Mouse (Mus musculus): Measurements from ENCODE around the gene Kdm5a. TPM values are rescaled to one million over a fixed set of nuclear protein-coding genes. Genes with fewer than 3 reads are reported as not detected.

Gene Kdm5a
- polyA plus RNA-seq, 1 experiment from 2014 or later: 62.1 TPM

DNA sequence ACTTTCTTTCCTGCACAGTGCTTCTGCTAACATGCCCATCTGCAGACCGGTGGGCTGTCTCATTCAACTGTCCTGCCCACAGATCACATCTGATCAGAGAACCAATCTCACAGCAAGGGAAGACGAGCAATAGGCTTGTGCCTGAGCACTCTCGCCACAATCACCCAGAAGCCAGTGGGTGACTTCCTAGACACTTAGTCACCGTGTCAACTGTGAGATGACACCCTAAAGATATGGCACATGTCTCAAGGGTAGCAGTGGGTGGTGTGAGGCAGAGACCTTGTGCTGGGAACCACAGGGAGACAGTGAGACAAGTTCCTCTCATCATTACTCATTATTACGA, 89.2 kb downstream of the Kdm5a start:
- WGBS: 86% methylated on average over 5 of the region's 5 CpGs
- DNase-seq (ENCODE audit: low spot score, missing footprints): no peak
- no peak for ATAC-seq (ENCODE audit: low FRiP score)

GRCm38 (mm10) chr6:120453556-120453955, 89.6 kb downstream of the Kdm5a start:
- H3K27me3 ChIP-seq (ENCODE audit: control insufficient read depth, insufficient read depth, low read length): no peaks in the 10 kb centered on the region
- H3K4me3 ChIP-seq (ENCODE audit: low read depth, low read length): no peak overlapping the region
- no peaks in the 10 kb centered on the region for H3K9me3 ChIP-seq (ENCODE audit: control insufficient read depth, low read length)
- no peaks in the 10 kb centered on the region for H3K4me1 ChIP-seq (ENCODE audit: control insufficient read depth, insufficient read depth, low read length)
- no peak overlapping the region for H3K27ac ChIP-seq (ENCODE audit: low read depth, low read length)
- no peak for DNase-seq (ENCODE audit: low spot score, missing footprints)
- H3K4me2 ChIP-seq: no peak overlapping the region
- ATAC-seq (ENCODE audit: low FRiP score): no peak
- WGBS: 89% methylated on average over 3 of the region's 3 CpGs
- H3K36me3 ChIP-seq (ENCODE audit: control insufficient read depth, insufficient read depth, low read length): no peaks in the 10 kb centered on the region
- no peak overlapping the region for H3K9ac ChIP-seq (ENCODE audit: low read length)

More for the DNA sequence above, 89.2 kb downstream of the Kdm5a start:
- no peak overlapping the region for H3K4me3 ChIP-seq (ENCODE audit: low read depth, low read length)
- no peak overlapping the region for H3K9ac ChIP-seq (ENCODE audit: low read length)
- H3K27me3 ChIP-seq (ENCODE audit: control insufficient read depth, insufficient read depth, low read length): no peaks in the 10 kb centered on the region
- H3K4me2 ChIP-seq: no peak overlapping the region
- no peaks in the 10 kb centered on the region for H3K9me3 ChIP-seq (ENCODE audit: control insufficient read depth, low read length)
- no peaks in the 10 kb centered on the region for H3K4me1 ChIP-seq (ENCODE audit: control insufficient read depth, insufficient read depth, low read length)
- no peaks in the 10 kb centered on the region for H3K36me3 ChIP-seq (ENCODE audit: control insufficient read depth, insufficient read depth, low read length)
- no peak overlapping the region for H3K27ac ChIP-seq (ENCODE audit: low read depth, low read length)

- Histone ChIP-seq H3K36me3 (ENCODE audit: control insufficient read depth, insufficient read depth, low read length) (no peaks in the 10 kb centered on the region), H3K4me1 (ENCODE audit: control insufficient read depth, insufficient read depth, low read length) (no peaks in the 10 kb centered on the region), H3K27ac (ENCODE audit: low read depth, low read length) (no peak overlapping the region), H3K4me3 (ENCODE audit: low read depth, low read length) (no peak overlapping the region), H3K9me3 (ENCODE audit: control insufficient read depth, low read length) (no peaks in the 10 kb centered on the region), H3K9ac (ENCODE audit: low read length) (no peak overlapping the region), H3K27me3 (ENCODE audit: control insufficient read depth, insufficient read depth, low read length) (no peaks in the 10 kb centered on the region), H3K4me2 (no peak overlapping the region)
- DNase-seq (ENCODE audit: low spot score, missing footprints) (no peak), ATAC-seq (ENCODE audit: low FRiP score) (no peak)
- WGBS: 71% methylated on average over 11 of the region's 11 CpGs
These were observed 90.7 kb downstream of the Kdm5a start for GRCm38 (mm10) chr6:120454627-120455077.

DNA sequence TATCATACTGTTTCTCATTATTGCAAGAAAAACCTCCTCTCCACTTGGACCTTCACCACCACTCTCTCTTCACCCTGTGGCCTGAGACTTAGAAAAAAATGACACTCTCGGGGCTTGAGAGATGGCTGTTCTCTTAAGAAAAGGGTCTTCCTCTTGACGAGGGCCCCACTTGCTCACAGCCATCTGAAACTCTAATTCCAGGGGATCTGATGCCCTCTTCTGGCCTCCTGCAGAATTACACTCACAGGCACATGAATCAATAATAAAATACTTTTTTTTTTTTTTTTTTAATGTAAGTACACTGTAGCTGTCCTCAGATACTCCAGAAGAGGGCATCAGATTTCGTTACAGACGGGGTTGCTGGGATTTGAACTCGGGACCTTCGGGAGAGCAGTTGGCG, 93.2 kb downstream of the Kdm5a start:
- Histone ChIP-seq H3K9ac (ENCODE audit: low read length) (no peak overlapping the region), H3K36me3 (ENCODE audit: control insufficient read depth, insufficient read depth, low read length) (no peaks in the 10 kb centered on the region), H3K27ac (ENCODE audit: low read depth, low read length) (no peak overlapping the region), H3K4me3 (ENCODE audit: low read depth, low read length) (no peak overlapping the region), H3K9me3 (ENCODE audit: control insufficient read depth, low read length) (no peaks in the 10 kb centered on the region), H3K27me3 (ENCODE audit: control insufficient read depth, insufficient read depth, low read length) (peaks cover 4% of the 10 kb centered on the region; the same call in 1 of the 2 replicates), H3K4me2 (no peak overlapping the region), H3K4me1 (ENCODE audit: control insufficient read depth, insufficient read depth, low read length) (no peaks in the 10 kb centered on the region)
- WGBS: 66% methylated on average over 7 of the region's 7 CpGs
- no peak for ATAC-seq (ENCODE audit: low FRiP score)
- no peak for DNase-seq (ENCODE audit: low spot score, missing footprints)

- ATAC-seq (ENCODE audit: low FRiP score): no peak
These were observed 93.8 kb downstream of the Kdm5a start for GRCm38 (mm10) chr6:120457751-120458150.

GRCm38 (mm10) chr6:120461217-120461616, 97.3 kb downstream of the Kdm5a start:
- Histone ChIP-seq H3K4me2 (no peak overlapping the region), H3K27me3 (ENCODE audit: control insufficient read depth, insufficient read depth, low read length) (peaks cover 27% of the 10 kb centered on the region), H3K4me1 (ENCODE audit: control insufficient read depth, insufficient read depth, low read length) (peaks cover 8% of the 10 kb centered on the region)

More at GRCm38 (mm10) chr6:120457751-120458150, 93.8 kb downstream of the Kdm5a start:
- H3K4me1 ChIP-seq (ENCODE audit: control insufficient read depth, insufficient read depth, low read length): no peaks in the 10 kb centered on the region
- no peak overlapping the region for H3K9ac ChIP-seq (ENCODE audit: low read length)
- no peak overlapping the region for H3K27ac ChIP-seq (ENCODE audit: low read depth, low read length)
- H3K27me3 ChIP-seq (ENCODE audit: control insufficient read depth, insufficient read depth, low read length): peaks cover 9% of the 10 kb centered on the region; the same call in 1 of the 2 replicates
- H3K9me3 ChIP-seq (ENCODE audit: control insufficient read depth, low read length): no peaks in the 10 kb centered on the region
- no peak for DNase-seq (ENCODE audit: low spot score, missing footprints)
- H3K4me3 ChIP-seq (ENCODE audit: low read depth, low read length): no peak overlapping the region
- no peaks in the 10 kb centered on the region for H3K36me3 ChIP-seq (ENCODE audit: control insufficient read depth, insufficient read depth, low read length)
- H3K4me2 ChIP-seq: no peak overlapping the region
- WGBS: 92% methylated on average over 5 of the region's 5 CpGs

GRCm38 (mm10) chr6:120462251-120462650, 98.3 kb downstream of the Kdm5a start:
- Histone ChIP-seq H3K27ac (ENCODE audit: low read depth, low read length) (no peak overlapping the region), H3K9me3 (ENCODE audit: control insufficient read depth, low read length) (no peaks in the 10 kb centered on the region), H3K4me3 (ENCODE audit: low read depth, low read length) (no peak overlapping the region), H3K4me2 (no peak overlapping the region), H3K36me3 (ENCODE audit: control insufficient read depth, insufficient read depth, low read length) (no peaks in the 10 kb centered on the region), H3K27me3 (ENCODE audit: control insufficient read depth, insufficient read depth, low read length) (peaks cover 27% of the 10 kb centered on the region), H3K9ac (ENCODE audit: low read length) (no peak overlapping the region), H3K4me1 (ENCODE audit: control insufficient read depth, insufficient read depth, low read length) (peaks cover 8% of the 10 kb centered on the region)
- ATAC-seq (ENCODE audit: low FRiP score) (no peak), DNase-seq (ENCODE audit: low spot score, missing footprints) (peak; percentile 90)
- 59% methylated on average over 6 of the region's 6 CpGs for WGBS

More at GRCm38 (mm10) chr6:120461217-120461616, 97.3 kb downstream of the Kdm5a start:
- H3K4me3 ChIP-seq (ENCODE audit: low read depth, low read length): no peak overlapping the region
- no peak overlapping the region for H3K9ac ChIP-seq (ENCODE audit: low read length)
- H3K9me3 ChIP-seq (ENCODE audit: control insufficient read depth, low read length): no peaks in the 10 kb centered on the region
- DNase-seq (ENCODE audit: low spot score, missing footprints) (no peak), ATAC-seq (ENCODE audit: low FRiP score) (no peak)
- H3K27ac ChIP-seq (ENCODE audit: low read depth, low read length): no peak overlapping the region
- no peaks in the 10 kb centered on the region for H3K36me3 ChIP-seq (ENCODE audit: control insufficient read depth, insufficient read depth, low read length)
- 61% methylated on average over 15 of the region's 15 CpGs for whole genome bisulfite sequencing

DNA sequence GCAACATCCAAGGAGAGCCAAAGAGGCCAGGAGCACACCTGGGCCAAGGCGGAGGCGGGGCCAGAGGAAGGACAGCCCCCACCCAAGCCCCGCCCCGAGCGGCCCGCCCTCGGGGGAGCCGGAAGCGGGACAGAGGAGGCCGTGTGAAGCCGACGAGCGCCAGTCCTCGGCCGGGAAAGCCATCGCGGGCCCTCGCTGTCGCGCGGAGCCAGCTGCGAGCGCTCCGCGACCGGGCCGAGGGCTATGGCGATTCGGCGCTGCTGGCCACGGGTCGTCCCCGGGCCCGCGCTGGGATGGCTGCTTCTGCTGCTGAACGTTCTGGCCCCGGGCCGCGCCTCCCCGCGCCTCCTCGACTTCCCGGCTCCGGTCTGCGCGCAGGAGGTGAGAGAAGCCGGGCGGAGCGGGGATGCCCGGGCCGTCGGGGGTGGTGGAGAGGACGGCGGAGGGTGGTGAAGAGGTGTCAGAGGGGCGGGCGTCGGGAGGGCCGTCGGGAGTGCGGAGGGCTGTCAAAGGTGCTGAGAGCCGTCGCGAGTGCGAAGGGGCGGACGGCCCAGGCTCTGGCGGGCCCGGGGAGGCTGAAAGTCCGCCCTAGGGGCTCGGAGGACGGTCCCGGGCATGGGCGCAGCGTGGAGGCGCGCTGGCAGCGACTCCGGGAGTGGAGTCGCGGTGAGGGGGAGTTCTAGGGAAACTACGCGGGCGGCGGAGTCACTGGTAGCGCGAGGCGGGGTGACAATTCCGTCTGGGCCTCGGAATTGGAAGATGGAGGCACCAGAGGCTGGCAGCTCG, 99.4 kb downstream of the Kdm5a start, which contains the start of gene Il17ra:
Gene Il17ra (plus strand): TSS at position 162 of the 786 bp plus-strand sequence.
- no peaks in the 10 kb centered on the region for H3K36me3 ChIP-seq (ENCODE audit: control insufficient read depth, insufficient read depth, low read length)
- ATAC-seq (ENCODE audit: low FRiP score): peak; percentile 84
- no peak within 1 kb of the TSS for H3K27ac ChIP-seq (ENCODE audit: low read depth, low read length)

GRCm38 (mm10) chr6:120463884-120464283, 100.0 kb downstream of the Kdm5a start:
- DNase-seq (ENCODE audit: low spot score, missing footprints): peak; percentile 90
- 7% methylated on average over 11 of the region's 11 CpGs for WGBS
- H3K9me3 ChIP-seq (ENCODE audit: control insufficient read depth, low read length): no peaks in the 10 kb centered on the region
- H3K36me3 ChIP-seq (ENCODE audit: control insufficient read depth, insufficient read depth, low read length): no peaks in the 10 kb centered on the region
- peaks cover 8% of the 10 kb centered on the region for H3K4me1 ChIP-seq (ENCODE audit: control insufficient read depth, insufficient read depth, low read length)
- H3K4me2 ChIP-seq: peak overlapping the region; percentile 66
- H3K27ac ChIP-seq (ENCODE audit: low read depth, low read length): no peak overlapping the region
- no peak; the same call in 1 of the 2 replicates for ATAC-seq (ENCODE audit: low FRiP score)
- H3K27me3 ChIP-seq (ENCODE audit: control insufficient read depth, insufficient read depth, low read length): peaks cover 27% of the 10 kb centered on the region
- no peak overlapping the region for H3K9ac ChIP-seq (ENCODE audit: low read length)
- H3K4me3 ChIP-seq (ENCODE audit: low read depth, low read length): peak overlapping the region; percentile 58

More for the DNA sequence above, 99.4 kb downstream of the Kdm5a start, which contains the start of gene Il17ra:
- Histone ChIP-seq H3K9me3 (ENCODE audit: control insufficient read depth, low read length) (no peaks in the 10 kb centered on the region), H3K9ac (ENCODE audit: low read length) (peak within 1 kb of the TSS; percentile 61), H3K27me3 (ENCODE audit: control insufficient read depth, insufficient read depth, low read length) (peaks cover 27% of the 10 kb centered on the region), H3K4me2 (peak within 1 kb of the TSS; percentile 66), H3K4me1 (ENCODE audit: control insufficient read depth, insufficient read depth, low read length) (peaks cover 8% of the 10 kb centered on the region), H3K4me3 (ENCODE audit: low read depth, low read length) (peak within 1 kb of the TSS; percentile 58)
- under 1% methylated on average over 90 of the region's 90 CpGs for WGBS
- DNase-seq (ENCODE audit: low spot score, missing footprints): peak; percentile 97
